Mouse (Mus musculus) brain, embryonic 18.5 days (tissue): ENCODE data around the gene Afmid.
"Not testable (repeated sequence)": the region's sequence is repeated elsewhere in the genome, so short reads cannot be mapped to it uniquely, and the experiment has no call there.

ENCODE experiments used
- DNase-seq: peaks from one replicate; pipeline ENCODE4 v3.0.0-alpha.2; 2012; ENCODE audit warnings: low read depth, low spot score

The Afmid gene

GRCm38 (mm10) chr11:117825333-117826101 lies at the start of gene Afmid, which contains the start of gene Tk1:
Afmid (plus strand) TSS chr11:117825924.
Tk1 (minus strand) TSS chr11:117826092.
- no peak for DNase-seq

DNA sequence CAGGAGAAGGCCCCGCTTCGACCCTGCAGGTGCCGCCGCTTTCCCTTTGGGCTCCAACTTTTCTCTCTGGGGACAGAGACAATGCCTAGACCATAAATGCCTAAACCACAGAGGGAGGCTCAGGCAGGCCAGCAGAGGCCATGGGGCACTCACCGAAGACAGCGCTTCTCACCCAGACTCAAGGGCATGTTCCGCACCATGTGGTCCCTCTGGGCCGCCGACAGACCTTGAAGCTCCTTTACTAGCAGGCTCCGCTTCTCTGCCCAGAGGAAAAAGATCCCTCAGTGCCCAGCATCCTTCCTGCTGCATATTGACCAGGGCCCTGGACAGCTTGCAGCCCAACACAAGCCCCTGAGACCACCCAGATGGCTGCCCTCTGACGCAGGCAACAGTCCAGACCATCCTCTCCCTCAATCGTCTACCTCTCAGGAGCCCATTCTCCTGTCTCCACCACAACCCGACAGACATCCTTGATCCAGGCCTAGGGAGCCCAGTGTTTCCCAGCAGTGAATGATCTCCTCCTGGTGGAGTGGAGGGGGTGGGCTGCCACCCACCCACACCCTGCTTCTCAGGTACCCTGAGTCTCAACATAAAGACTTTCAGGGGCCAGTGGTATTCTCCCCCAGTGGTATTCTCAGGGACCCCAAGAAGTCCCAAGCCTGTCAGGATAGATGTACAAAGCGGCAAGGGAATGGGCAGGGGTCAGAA lies 49.5 kb upstream of the Afmid start:
- no peak for DNase-seq

DNA sequence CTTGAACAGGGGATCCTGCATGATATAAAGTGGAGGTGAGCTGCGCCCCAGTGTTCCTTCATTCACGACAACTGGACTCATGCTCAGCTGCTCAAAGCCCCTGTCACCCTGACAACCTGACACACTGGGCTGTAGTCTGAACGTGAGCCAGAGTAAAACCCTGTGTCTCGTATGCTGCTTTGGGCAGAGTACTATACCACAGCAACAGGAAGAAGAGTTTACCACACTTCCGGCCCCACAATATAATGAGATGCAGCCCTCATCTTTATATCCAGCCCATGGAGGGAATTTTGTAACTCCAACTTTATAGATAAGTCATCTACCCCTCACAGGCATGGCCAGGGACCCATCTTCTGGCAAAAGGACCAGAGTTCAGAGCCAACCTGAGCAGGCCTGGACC lies 48.6 kb upstream of the Afmid start:
- DNase-seq, result no peak

DNA sequence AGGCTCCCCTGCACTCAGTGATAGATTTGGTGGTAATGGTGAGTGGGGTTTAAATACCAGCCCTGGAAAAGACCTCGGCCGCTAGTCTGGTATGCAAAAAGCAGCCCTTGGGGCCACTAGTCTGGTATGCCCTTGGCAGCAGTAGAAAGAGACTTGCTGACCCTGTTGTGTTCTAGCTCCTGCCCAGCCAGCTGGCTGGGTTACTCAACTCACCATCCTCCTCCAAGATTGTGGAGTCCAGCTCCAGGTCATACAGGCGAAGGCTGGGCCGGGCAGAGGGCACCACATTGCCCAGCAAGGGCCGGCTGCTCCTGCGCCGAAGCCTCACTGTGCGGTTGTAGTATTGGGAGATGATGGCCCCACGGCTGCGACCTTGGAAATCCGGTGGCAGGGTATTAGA lies 47.7 kb upstream of the Afmid start:
- DNase-seq, result no peak

- DNase-seq, result no peak
Observed at GRCm38 (mm10) chr11:117778851-117779433, 46.8 kb upstream of the Afmid start.

- DNase-seq, result peak; percentile 12
Observed at GRCm38 (mm10) chr11:117779434-117780198, 46.1 kb upstream of the Afmid start.

DNA sequence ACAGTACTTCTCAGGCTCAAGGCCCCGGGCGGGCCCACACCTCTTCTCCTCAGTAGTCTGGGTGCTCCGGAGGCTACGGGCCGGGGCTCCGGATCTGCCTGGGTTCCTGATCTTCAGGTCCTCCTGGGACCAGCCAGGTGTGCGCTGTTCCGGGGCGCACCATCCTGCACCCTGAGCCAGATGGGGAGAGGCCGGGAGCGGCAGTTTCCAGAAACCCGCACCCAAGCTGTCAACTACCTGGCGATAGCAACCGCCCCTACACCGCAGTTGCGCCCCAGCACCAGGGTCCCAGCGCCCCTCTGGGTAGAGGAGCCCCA lies 45.6 kb upstream of the Afmid start:
- DNase-seq, result no peak

DNA sequence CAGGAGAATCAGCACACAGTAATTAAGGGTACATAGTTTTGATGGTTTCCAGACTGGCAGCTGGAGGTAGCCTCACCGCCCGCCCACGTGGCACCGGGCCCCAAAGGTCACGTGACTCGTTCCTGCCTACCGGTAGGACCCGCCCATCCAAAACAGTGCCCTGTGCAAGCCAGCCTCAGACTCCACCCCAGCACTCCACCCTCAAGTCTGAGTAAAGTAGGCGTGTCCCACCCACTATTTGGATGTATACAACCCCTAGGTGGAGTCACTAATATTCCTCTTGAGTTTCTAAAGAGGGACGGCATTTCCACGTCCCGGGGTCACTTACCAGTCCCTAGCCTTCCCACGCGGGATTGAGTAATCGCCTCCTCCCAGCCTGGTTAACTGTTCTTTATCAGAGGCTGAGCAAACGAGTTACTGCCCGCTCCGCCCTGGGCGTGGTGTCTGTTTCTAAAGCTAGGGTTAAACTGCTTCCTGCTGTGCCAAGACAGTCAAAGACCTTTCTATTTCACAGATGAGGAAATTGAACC lies 45.1 kb upstream of the Afmid start:
- DNase-seq, result no peak

- no peak for DNase-seq
Observed at GRCm38 (mm10) chr11:117781199-117781821, 44.4 kb upstream of the Afmid start.

GRCm38 (mm10) chr11:117781993-117782704 lies 43.6 kb upstream of the Afmid start, which contains the start of the genes Tmc8 and Tmc6:
Tmc8 (plus strand) TSS chr11:117782076.
Tmc6 (minus strand) TSS chr11:117782198.
- no peak for DNase-seq

DNA sequence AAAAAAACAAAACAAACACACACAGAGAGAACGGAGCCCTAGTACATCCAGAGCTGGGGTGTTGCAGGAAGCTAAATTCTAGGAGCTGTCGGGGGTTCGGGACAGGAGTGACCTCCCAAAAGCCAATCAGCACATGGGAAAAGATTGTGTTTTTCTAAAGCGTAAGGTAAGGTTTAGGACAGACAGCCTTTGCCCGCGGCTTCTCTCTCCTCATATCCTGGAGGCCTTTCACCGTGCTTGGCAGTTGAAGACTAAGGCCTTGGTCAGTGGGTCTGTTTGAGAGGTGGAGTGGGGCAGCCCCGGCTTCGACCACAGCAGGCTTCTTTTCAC lies 43.1 kb upstream of the Afmid start:
- no peak for DNase-seq

GRCm38 (mm10) chr11:117783089-117783488 lies 42.6 kb upstream of the Afmid start:
- peak; percentile 16 for DNase-seq

DNA sequence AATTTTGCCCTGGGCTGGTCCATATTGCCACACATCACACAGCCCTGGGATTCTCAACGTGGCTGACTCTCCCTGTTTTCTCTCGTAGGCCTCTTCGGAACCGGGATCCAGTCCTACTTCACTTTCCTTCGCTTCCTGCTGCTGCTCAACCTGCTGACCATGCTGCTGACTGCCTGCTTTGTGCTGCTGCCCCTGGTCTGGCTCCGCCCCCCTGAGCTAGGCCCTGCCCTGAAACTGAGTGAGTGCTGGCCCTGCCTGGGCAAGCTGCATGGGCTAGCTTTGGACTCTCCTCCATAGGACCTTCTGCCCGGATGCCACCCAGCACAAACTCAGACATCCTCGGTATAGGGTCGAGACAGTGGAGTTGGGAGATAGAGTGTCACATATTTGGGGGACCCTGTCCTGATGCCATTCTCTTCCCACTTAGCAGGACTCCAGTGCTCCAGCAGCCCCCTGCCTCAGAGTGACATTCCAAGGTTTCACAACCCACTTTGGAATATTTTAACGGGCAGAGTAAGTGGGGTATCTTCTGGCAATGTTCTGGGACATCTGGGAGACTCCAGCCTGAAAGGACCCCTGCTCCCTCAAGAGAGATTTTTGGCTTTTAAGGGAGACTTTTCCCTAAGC lies 41.9 kb upstream of the Afmid start:
- no peak for DNase-seq

DNA sequence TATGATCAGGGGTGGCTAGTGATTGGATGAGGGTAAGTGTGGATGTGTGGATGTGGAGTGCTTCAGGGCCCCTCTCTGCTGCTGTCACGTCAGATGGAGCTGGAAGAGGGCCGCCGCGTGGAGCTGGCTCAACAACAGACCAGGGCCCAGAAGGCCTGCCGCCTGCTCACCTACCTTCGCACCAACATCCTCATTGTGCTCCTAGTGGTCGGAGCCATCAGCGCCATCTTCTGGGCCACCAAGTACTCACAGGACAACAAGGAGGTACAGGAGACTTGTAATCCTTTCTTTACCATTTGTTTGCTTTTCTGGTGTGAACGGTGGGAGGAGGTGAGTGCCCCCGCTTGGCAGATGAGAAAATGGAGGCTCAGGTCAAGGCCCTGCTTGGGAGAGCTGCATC lies 39.4 kb upstream of the Afmid start:
- no peak for DNase-seq

GRCm38 (mm10) chr11:117788481-117788880 lies 37.2 kb upstream of the Afmid start:
- DNase-seq, result not testable (repeated sequence)

GRCm38 (mm10) chr11:117790286-117790685 lies 35.4 kb upstream of the Afmid start:
- no peak for DNase-seq

DNA sequence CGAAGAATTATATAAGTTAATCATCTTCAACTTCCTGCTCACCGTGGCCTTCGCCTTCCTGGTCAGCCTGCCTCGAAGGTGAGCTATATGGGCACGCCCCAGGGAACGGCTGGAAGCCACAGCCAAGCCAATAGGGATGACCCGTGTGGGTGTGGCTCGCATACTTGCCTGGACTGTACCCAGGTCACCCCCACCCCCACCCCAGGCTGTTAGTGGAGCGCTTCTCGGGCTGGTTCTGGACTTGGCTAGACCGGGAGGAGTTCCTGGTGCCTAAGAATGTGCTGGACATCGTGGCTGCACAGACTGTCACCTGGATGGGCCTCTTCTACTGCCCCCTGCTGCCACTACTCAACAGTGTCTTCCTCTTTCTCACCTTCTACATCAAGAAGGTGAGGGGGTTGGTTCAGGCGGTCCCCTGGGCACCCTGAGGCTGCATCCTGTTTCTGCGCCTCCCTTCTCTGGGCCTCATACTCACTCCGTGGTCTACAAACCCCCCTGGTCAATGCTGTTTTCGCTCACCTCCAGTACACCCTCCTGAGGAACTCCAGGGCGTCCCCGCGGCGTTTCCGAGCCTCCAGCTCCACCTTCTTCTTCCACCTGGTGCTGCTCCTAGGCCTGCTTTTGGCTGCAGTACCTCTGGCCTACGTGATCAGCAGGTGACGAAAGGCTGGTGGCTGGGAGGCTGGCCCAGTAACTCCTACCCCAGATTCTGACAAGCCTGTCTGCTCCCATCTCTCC lies 34.9 kb upstream of the Afmid start:
- DNase-seq, result no peak

DNA sequence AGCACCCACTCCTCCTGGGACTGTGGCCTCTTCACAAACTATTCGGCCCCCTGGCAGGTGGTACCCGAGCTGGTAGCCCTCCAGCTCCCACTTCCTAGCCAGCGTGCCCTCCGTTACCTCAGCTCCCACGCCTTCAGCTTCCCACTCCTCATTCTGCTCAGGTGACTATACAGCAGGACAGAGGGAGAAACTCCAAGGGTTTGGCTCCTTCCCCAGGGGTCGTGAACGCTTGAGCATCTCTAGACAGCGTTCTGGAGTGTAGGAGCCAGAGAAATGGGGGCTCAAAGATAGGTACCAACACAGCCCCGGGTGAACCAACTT lies 34.3 kb upstream of the Afmid start:
- no peak for DNase-seq

DNA sequence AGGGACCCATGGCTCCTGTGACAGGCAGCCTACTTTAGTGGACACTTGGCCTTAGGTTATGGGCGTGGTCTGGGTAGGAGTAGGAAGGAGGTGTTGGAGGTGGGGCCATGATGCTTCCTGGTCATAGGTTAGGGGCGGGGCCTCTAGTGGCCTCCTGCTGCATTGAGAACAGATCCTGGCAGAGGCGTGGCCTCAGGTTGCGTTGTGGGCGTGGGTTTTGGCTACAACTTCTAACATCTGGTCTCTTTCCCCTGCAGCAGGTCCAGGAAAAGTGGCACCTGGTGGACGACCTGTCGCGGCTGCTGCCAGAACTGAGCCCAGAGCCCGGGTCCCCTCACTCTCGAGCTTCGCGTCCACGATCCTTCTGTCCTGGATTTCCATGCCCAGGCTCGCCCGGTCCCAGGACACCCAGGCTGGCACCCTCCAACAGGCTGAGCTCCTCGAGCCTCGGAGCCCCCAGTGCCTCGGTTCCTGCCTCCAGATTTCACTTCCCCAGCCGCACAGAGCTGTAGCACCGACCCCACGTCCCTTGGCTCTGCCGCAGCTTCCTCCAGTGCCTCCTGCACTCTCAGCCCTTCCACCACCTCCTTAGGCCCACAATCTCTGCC lies 33.3 kb upstream of the Afmid start:
- no peak for DNase-seq
